In the genomic region with DNA sequence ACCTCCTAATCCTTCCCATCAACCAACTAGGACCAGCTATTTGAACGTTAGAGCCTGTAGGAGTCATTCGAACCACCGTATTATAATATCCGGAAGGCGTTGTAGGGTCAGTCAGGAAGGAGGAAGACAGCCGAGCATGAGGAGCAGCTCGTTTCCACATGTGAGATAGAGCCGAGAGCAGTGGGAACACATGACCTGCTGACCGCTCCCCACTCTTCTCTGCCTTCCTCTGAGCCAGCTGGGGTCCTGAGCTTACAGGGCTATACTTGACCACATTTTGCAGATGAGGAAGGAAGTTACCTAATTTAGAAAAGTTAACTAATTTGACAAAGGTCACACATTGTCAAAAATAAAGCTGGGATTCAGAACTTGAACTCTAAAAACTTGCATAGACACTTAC, we compare ENCODE assay signal across 21 mouse cellular contexts. TPM values are rescaled to one million over a fixed set of nuclear protein-coding genes. Genes with fewer than 3 reads are reported as not detected.
DNase-seq lines count a peak whose midpoint lies in the region; ATAC-seq lines count a peak whose summit lies in the region.
"Had no signal": no experiment of that assay in that cellular context is flagged by ENCODE, and none has a peak within 500 bp of the region (broad histone marks: within the 10 kb centered on the region; RNA-seq: fewer than 3 reads in every experiment).

No protein-coding gene starts in this region.

- 0 out of 2 replicates have a peak overlapping the region, but pooled peaks have one; percentile 10 for H3K27ac ChIP-seq in macrophage
- H3K27ac ChIP-seq: embryonic facial prominence, embryonic 15.5 days; forebrain, embryonic 10.5 days; heart, embryonic 10.5 days; hindbrain, embryonic 10.5 days; hindbrain, embryonic 15.5 days had no signal

- H3K4me3 ChIP-seq in macrophage (ENCODE audit: inconsistent target) = no peak overlapping the region
- H3K4me3 ChIP-seq: embryonic facial prominence, embryonic 15.5 days; erythroblast, embryonic 14.5 days; forebrain, embryonic 10.5 days; heart, embryonic 10.5 days; hindbrain, embryonic 10.5 days; hindbrain, embryonic 15.5 days had no signal

- peak; percentile 86 for ATAC-seq in monocyte, adult 5-6 weeks (replicated peaks; ENCODE audit: insufficient number of reproducible peaks, low FRiP score, low TSS enrichment, poor library complexity, severe bottlenecking)
- ATAC-seq: forebrain, embryonic 14.5 days; intestine, embryonic 16.5 days had no signal

- peak; percentile 32 for DNase-seq in 416B (ENCODE audit: low read depth)
- DNase-seq in c-Kit-positive CD71-negative TER-119-negative erythroid progenitor cells, embryonic 14.5 days (ENCODE audit: low read depth) = peak; percentile 19
- DNase-seq in frontal cortex, postnatal 10 days (ENCODE audit: low spot score in 2 of 2) = no peak
- DNase-seq in embryo, embryonic 10 days (ENCODE audit: low spot score) = no peak
- DNase-seq: adrenal gland, adult 8-10 months; cerebellum, adult 18-20 months; cerebellum, adult 9-11 months; cerebellum, postnatal 36 days; embryo, embryonic 11 days; gastrocnemius, postnatal 10 days; heart, postnatal 10 days had no signal

- H3K79me2 ChIP-seq in macrophage (ENCODE audit: inconsistent target) = peaks cover 95% of the 10 kb centered on the region

- peaks cover 26% of the 10 kb centered on the region for H3K36me3 ChIP-seq in macrophage (ENCODE audit: inconsistent target)

- 8% methylated on average over 9 of the region's 9 CpGs for WGBS in macrophage (ENCODE audit: missing documents)

RNA-seq across cellular contexts. Expression of a gene that starts 25.2 kb away (rescaled TPM):
- 100 to 1,000 TPM; 104 to 265 (median 210) TPM for total RNA-seq in macrophage (2018; cell fraction: chromatin; rRNA removed)
- total RNA-seq in macrophage (2018; cell fraction: cytosol; rRNA removed) = 10 to 100 TPM; 16.6 to 35.7 (median 26.2) TPM
- 100 to 1,000 TPM in 15 of 26 experiments, 10 to 100 TPM in 11; 57.3 to 182 (median 106) TPM for total RNA-seq in macrophage (2018; cell fraction: nucleus; rRNA removed)
- polyA plus RNA-seq in macrophage (2018) = 25.7 to 28.4 TPM (median 27.9 TPM) in 3 replicates
- total RNA-seq in monocyte, adult 5-6 weeks (2017) = 66.6 to 90.5 TPM (median 70.1 TPM) in 3 replicates

Comparison
In these comparisons a context has a peak if more than half of its experiments do, and no peak if none do; other contexts are left out.
1. DNase-seq: peak in 416B (single experiment) and c-Kit-positive CD71-negative TER-119-negative erythroid progenitor cells, embryonic 14.5 days (single experiment); none in frontal cortex, postnatal 10 days (0 of 2) and embryo, embryonic 10 days (single experiment).